Mouse (Mus musculus): ENCODE data around the gene Chchd2. TPM values are rescaled to one million over a fixed set of nuclear protein-coding genes. Genes with fewer than 3 reads are reported as not detected.
"Not testable (repeated sequence)": the region's sequence is repeated elsewhere in the genome, so short reads cannot be mapped to it uniquely, and the experiment has no call there.

Gene Chchd2
- total RNA-seq (2021), result 100 to 1,000 TPM; 579 to 625 TPM
- long read RNA-seq, experiment 1, transcript Chchd2-201 (4 exons, 915 nt), result major isoform, 548 of 574 reads
- long read RNA-seq, experiment 1, partial matches to known transcripts, result 26 of 574 reads
- long read RNA-seq, experiment 1, other reads (novel, unspliced or antisense), result 0 of 574 reads
- long read RNA-seq, experiment 2, transcript Chchd2-201 (4 exons, 915 nt), result major isoform, 488 of 510 reads
- long read RNA-seq, experiment 2, partial matches to known transcripts, result 18 of 510 reads
- long read RNA-seq, experiment 2, other reads (novel, unspliced or antisense), result 4 of 510 reads

GRCm38 (mm10) chr5:129886911-129887636 lies at the start of gene Chchd2:
TSS of gene Chchd2 (minus strand) at chr5:129887470.
- DNase-seq (ENCODE audit: low spot score in 2 of 2), result peak; percentile 58 to 83

DNA sequence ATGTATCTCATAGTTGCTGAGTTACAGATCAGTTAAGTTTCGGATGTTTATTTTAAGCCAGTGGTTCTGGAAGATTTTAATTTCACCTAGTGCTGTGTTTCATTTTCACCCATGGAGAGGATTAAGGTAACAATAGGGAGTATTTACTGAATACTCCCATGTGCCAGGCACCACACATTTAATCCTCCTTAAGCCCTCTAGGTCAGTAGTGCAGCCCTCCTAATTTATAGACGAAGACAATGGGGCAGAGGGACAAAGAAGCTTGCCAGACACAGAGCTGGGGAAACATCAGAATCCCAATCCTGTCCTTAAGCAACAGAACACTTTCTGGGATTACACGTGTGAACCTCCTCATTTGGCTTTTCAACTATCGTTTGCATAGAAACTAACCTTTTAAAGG lies 49.7 kb upstream of the Chchd2 start:
- no peak for DNase-seq (ENCODE audit: low spot score in 2 of 2)

DNA sequence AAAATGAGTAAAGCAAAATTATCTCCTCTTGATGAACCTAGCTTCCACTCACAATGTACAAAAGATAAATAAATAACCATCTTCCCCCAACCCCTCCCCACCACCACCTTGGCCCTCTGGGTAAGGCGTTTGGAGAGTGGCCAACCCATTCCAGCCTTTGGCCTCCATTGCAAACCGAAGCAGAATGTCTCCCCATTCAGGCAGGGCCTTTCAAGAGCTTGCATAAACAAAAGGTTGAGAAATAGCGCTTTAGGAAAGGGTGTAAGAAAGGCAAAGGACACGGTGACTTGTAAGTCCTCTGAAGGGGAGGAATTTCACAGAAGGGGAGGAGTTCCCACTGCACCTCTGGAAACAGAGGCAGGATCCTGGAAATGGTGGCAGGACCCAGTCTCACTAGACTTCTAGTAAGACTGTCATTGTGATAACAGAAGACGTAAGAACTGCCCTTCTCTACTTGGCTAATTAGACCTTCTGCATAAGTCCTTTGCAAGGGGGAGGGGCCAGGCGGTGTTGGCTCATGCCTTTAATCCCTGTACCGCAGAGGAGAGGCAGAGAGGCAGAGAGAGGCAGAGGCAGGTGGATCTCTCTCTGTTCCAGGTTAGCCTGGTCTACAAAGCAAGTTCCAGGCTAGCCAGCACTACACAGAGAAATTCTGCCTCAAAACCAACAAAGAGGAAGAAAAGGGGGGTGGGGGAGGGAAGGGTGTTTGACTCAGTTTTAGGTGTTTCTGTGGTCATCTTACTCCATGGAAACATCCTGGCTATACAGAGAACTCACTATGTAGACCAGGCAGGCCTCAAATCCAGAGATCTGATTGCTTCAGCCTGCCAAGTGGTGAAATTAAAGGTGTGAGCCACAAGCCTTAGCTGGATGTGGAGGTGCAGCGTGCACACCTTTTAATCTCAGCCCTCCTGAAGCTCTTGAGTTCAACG lies 42.9 kb upstream of the Chchd2 start:
- no peak for DNase-seq (ENCODE audit: low spot score in 2 of 2)

GRCm38 (mm10) chr5:129925933-129926332 lies 38.7 kb upstream of the Chchd2 start:
- no peak for DNase-seq (ENCODE audit: low spot score in 2 of 2)

DNA sequence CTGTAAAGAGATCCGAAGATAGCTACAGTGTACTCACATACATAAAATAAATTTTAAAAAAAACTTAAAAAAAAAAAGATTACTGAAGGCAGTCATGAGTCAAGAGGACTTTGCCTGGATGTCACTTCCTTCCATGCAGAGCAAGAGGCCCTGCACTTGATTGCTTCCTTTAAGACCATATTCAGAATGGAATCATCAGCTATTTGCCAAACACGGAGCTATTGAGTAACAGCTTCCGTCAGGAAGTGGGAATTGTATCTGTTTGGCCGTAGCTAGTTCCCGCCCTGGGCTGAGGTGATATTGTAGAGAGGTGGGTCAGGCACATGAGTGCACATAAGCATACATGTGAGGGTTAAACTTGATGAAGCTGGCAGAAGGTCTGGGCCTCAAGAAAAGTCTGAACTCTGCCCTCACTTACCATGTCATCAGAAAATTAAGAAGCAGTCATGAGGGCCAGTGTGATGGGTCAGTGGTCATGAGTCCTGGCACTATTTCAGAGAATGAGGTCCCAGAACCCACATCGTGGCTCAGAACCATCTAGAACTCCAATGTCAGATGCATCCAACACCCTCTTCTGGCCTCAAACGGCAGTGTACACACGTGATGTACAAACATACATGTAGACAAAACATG lies 37.7 kb upstream of the Chchd2 start:
- no peak for DNase-seq (ENCODE audit: low spot score in 2 of 2)

- no peak for DNase-seq (ENCODE audit: low spot score in 2 of 2)
Observed at GRCm38 (mm10) chr5:129921972-129922371, 34.7 kb upstream of the Chchd2 start.

DNA sequence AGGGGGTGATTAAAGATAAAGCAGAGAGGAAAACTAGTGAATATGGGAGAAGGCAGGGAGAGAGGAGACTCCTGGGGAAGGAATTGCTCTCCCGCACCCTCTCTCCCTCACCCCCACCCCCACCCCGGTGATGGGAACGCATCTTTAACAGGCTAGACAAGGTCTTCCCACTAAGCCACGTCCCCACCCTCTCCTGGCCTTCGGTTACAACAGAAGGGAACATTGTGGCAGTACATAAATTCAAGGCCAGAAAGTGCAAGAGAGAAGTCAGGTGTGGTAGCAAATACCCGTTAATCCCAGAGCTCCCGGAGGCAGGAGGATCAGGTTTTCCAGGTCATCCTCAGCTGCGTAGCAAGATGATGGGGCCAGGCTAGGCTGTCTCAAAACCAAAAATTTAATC lies 32.0 kb upstream of the Chchd2 start:
- DNase-seq (ENCODE audit: low spot score in 2 of 2), result no peak

GRCm38 (mm10) chr5:129918752-129919151 lies 31.5 kb upstream of the Chchd2 start:
- DNase-seq (ENCODE audit: low spot score in 2 of 2), result no peak

GRCm38 (mm10) chr5:129918065-129918651 lies 30.9 kb upstream of the Chchd2 start:
- DNase-seq (ENCODE audit: low spot score in 2 of 2), result no peak

GRCm38 (mm10) chr5:129915491-129915890 lies 28.2 kb upstream of the Chchd2 start:
- not testable (repeated sequence) for DNase-seq (ENCODE audit: low spot score in 2 of 2)

GRCm38 (mm10) chr5:129914024-129914423 lies 26.8 kb upstream of the Chchd2 start:
- no peak for DNase-seq (ENCODE audit: low spot score in 2 of 2)

DNA sequence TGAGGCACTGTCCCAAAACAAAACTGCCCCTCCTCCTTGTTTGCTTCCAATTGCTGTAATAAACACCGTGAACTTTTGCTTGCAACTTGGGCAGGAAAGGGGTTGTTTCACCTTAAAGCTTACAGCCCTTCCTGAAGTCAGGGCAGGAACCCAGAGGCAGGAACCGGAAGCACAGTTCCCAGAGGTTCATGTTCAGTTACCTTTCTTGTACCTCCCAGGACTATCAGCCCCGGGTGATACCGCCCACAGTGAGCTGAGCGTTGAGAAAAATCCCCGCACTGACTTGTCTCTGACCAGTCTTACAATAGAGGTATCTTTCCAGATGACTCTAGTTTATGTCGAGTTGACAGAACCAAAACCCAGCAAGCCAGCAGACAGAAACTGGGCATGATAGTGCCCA lies 22.3 kb upstream of the Chchd2 start:
- no peak for DNase-seq (ENCODE audit: low spot score in 2 of 2)

DNA sequence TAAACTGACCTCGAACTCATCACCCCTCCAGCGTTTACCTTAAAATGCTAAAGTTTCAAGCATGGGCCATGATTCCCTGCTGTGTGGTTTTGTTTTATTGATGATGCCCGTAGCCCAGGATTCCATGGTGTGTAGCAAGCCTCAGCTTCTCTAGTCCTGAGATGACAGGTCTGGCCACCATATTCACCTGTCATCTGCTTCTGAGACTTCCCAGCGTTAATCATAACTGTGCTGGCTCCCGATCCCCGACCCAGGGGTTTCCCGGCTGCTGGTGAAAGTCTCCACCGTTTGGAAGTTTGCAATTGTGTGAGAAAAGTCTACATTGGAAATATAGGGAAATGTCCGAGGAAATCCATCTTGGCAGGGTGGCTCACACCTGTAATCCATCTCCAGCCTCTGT lies 21.9 kb upstream of the Chchd2 start:
- no peak for DNase-seq (ENCODE audit: low spot score in 2 of 2)

DNA sequence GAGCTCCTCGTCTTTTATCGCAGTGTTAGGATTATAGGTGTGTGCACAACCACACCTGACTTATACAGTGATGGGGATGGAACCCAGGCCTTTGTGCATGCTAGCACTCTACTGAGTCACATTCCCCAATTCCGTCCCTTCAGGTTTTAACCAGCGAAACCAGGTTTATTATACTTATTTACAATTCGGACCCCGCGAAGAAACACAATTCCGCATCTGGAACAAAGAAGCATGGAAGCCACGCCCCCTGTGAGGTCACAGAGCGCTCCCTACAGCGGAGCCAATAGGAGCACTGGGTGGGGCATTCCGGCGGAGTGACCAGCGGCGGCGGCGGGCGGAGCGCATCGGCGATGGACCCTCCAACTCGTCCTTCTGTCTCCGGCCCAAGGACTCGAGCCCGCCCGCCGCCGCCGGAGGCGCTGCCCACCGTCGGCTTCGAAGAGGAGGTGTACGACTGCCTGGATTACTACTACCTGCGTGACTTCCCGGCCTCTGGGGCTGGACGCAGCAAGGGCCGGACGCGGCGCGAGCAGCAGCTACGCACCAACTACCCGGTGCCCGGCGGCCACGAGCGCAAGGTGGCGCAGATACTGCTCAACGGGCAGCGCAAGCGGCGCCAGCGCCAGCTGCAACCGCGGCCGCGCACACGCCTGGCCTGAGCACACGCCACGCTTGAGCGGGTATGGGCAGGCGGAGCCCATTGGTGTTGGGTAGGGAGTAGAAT lies 21.1 kb upstream of the Chchd2 start, which contains the start of gene Nupr1l:
Nupr1l (plus strand) TSS at position 299 of the 724 bp plus-strand sequence.
- peak; percentile 74 to 83 for DNase-seq (ENCODE audit: low spot score in 2 of 2)

DNA sequence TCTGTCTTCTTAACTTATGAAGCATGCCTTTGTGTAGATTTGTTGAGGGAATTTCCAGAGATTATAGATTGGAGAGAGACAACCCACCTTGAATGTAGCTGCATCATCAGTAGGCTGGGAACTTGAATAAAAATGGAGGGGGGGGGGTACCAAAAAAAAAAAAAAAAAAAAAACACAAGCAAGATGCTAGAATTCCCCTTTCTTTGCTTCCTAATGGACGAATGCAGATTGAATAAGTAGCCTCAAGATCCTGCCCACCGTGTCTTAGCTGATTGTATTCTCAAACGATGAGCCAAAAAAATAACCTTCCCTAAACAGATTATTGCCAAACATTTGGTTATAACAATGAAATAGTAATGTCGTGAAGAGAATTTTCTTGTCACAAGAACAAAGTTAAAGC lies 20.5 kb upstream of the Chchd2 start:
- DNase-seq (ENCODE audit: low spot score in 2 of 2), result no peak

DNA sequence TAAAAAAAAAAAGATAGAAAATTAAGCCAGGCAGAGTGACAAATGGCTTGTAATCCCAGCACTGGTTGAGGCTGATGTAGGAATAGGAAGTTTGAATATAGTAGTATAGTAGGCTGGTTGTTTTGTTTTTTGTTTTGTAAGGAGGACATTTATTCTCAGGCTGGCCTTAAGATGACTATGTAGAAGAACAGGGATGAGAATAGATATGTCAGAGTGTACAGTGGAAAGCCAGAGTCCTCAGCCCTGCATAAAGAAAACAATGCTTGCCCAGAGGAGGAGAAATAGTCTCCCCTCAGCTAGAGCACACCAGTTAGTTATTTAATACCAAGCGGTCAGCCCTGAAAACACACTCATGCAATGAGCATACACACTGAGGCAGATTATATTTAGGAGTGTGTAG lies 11.2 kb upstream of the Chchd2 start, which contains the start of gene Phkg1:
Phkg1 (minus strand) TSS at position 101 of the 400 bp plus-strand sequence.
- DNase-seq (ENCODE audit: low spot score in 2 of 2), result no peak

GRCm38 (mm10) chr5:129895198-129896088 lies 8.2 kb upstream of the Chchd2 start, which contains the start of gene Zbed5:
TSS of gene Zbed5 (plus strand) at chr5:129895723.
- peak; percentile 37 to 70 for DNase-seq (ENCODE audit: low spot score in 2 of 2)

DNA sequence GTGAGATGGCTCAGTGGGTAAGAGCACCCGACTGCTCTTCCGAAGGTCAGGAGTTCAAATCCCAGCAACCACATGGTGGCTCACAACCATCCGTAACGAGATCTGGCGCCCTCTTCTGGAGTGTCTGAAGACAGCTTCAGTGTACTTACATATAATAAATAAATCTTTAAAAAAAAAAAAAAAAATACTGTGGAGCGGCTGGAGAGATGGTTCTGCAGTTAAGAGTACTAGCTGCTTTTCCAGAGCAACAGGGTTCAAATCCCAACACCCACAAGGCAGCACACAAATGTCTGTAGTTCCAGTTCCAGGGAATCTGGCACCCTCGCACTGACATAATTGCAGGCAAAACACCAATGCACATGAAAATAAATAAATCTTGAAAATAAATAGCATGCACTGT lies 3.1 kb upstream of the Chchd2 start:
- DNase-seq (ENCODE audit: low spot score in 2 of 2), result not testable (repeated sequence)

- no peak for DNase-seq (ENCODE audit: low spot score in 2 of 2)
Observed at GRCm38 (mm10) chr5:129886271-129886670, 999 bp downstream of the Chchd2 start.

Data from adrenal gland, postnatal 4 days (tissue).